Mouse (Mus musculus): ENCODE measurements around the gene Pus10.
A peak's percentile ranks its signal among the peaks of the same experiment; 100 is the strongest.

The Pus10 gene

DNA sequence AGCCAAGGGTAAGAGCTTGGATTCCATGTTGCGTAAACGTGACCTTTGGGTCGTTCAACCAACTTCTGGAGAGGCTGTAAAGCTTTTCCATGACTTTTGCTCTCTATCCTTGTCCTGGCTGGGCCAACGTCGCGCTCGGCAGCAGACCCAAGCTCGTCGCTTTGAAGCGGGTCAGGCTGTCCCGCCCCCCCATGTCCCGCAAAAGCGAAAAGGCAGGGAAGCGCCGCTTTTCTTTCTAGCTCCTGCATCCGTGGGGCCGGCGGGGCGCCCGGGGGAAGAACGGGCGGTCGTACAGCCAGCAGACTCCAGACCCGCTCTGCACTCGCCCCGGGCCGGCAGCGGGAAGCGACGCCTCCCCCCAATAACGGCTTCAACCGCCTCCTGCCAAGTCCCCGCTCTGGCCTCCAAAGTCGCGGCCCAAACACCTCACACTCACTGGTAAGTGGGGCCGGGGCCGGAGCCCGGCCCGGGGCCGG, at the start of gene Pus10:
Gene Pus10, plus strand, starts transcription at position 364 of the 476 bp plus-strand sequence.
- no peak for DNase-seq (ENCODE audit: low spot score)

DNA sequence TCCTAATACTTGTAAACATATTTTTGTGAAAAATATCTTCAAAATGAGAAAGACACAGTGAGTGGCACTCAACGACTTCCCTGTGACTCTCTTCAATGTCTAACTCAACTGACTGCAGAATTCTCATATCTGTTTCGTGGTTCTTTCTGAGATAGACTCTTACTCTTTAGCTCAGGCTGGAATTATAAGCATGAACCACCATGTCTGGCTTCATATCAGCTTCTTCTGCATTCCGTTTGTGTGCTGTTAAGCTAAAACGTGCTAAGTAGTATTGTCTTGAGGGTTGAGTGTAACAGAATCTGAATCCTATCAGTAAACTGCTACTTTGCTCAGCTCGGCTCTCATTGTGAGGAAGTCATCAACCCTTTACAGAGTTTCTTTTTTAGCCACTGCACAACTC, 46.5 kb upstream of the Pus10 start:
- DNase-seq (ENCODE audit: low spot score), result no peak

DNA sequence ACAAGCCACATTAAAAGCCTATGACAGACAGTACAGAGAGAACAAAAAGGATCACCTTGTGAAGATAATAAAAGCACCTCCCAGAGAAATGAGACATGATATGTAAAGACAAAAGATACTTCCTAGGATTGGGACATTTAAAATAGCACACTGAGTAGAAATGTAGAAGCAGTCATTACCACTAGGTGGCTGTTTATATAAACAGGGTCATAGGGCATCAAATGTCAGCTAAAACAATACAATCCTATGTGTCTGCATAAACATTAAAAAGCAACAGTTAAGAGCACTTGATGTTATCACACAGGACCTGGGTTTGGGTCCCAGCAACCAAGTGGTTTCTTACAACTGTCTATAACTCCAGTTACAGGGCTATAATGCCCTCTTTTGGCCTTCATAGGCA, 34.8 kb upstream of the Pus10 start:
- DNase-seq (ENCODE audit: low spot score), result peak; percentile 22

DNA sequence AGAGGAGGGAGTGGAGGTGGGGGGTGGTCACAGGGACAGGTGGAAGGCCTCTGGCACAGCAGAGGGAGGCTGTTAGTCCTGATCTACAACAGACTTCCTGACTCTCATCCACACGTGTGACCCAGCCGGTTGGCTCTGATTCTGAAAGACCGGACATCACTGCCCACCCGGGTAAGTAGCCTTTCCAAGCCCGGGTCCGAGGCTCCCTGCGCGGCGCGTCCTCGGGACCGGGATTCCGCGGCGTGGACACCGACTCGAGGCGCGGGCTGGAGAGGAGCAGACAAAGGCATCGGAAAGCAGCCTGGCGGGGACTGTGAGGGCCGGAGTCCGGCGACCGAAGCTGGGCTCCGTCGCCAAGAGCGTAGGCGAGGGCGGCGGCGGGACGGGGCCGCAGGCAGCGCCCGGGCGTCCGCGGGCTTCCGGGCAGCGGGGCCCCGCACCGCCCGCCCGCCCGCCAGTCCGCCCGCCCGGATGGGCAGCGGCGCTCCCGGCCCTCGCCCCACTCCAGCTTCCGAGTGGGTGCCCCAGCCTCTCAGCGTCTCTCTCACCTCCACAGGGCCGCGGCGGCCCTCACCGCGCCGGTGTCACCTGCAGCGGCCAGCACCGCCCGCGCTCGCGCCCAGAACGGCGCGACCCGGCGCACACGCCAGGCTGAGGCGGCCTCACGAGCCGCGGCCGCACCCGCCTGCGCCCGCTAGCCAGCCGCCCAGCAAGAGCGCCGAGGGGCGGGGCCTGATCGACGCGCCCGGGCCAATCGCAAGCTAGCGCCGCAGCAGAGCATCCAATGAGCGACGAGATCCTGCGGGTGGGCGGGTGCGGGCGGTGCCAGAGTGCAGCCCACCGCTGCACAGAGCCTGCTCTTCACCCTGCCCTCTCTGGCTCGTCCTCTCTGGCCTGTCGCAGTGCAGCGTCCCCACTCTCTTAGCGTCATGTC, 32.3 kb upstream of the Pus10 start, which contains the start of gene 0610010F05Rik:
Gene 0610010F05Rik, minus strand, starts transcription at position 695 of the 934 bp plus-strand sequence.
- peak; percentile 97 for DNase-seq (ENCODE audit: low spot score)

DNA sequence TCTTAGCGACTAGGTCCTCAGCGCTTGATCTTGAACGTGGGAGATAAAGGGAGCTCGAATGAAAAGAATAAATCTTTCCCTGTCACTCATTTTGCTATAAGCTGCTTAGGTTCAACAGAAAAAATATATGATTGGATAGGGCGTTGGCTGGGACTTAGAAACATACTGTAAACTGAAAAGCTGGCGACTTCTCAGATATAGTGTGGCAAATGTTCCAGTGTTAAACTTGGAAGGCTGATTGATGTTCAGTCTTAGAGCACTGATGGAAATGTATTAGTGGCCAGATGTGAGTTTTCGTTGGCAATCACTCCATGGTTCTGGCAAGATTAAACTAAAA, 31.6 kb upstream of the Pus10 start:
- DNase-seq (ENCODE audit: low spot score), result no peak

DNA sequence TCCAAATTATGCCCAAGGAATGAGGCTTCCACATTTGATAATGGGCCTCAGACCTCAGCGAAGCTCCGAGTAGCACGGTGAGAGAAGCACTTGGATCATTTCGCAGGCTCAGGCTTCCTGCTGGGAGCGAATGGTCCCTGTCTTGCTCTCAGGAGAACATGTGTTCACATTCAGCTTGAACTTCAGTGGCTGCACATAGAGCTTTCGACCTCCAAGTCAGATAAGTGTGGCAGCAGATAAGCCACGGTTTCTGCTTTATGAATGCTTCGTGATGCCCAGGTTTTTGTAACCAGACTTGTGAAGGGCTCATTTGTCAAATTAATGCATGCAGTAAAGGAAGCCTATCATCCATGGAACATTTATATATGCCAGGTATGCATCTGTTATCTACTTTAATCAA, 30.9 kb upstream of the Pus10 start:
- no peak for DNase-seq (ENCODE audit: low spot score)

DNA sequence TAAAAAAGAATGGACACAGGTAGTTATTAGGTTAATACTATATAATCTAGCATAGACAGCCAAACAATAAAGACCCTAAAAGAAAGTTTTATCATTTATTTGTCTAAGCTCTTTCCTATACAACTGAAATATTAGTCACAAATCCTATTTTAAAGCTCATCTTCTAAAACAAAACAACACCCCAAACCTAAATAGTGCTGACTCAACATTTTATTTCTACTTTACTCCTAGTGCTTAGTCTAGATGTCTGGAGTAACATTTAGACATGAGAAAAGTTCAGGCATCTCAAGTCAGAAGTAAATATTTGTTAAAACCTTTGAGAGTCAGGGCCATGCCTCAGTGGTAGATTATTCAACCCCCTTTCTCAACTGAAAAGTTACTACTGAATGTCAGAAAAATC, 18.0 kb upstream of the Pus10 start:
- DNase-seq (ENCODE audit: low spot score), result no peak

DNA sequence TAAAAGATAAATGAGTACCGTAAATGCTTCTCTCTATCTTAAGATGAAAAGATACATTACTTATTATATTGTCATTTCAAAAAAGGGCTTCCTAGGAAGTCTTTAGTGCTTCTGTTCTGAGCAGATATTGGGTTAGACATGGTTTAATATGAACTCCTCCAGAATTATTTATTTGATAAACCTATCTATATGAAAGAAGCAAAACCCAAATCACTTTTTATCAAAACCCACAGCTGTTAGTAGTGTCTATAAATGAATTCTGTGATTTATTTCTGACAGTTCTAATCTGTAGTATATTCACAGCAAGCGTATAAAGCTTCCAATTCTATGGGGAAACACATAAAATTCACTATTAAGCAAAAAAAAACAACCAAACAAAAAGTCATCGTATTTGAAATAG, 17.6 kb upstream of the Pus10 start:
- DNase-seq (ENCODE audit: low spot score), result no peak

DNA sequence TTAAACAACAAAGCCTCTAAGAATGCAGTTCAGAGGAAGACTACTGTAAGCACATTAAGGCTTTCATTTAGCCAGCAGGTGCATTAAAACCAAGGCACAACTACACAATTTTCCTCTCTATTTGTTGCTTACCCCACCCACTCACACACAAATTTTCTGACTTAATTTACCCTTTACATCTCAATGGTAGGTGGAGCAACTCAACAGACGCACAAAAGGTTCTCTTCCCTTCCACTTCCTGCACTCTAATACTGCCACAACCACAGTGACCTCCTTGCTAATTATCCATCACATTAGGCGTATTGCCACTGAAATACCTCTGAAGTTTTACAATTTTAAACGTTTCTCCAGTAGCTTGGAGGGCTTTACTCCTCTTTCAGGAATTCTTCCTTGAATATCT, 11.8 kb upstream of the Pus10 start:
- no peak for DNase-seq (ENCODE audit: low spot score)

DNA sequence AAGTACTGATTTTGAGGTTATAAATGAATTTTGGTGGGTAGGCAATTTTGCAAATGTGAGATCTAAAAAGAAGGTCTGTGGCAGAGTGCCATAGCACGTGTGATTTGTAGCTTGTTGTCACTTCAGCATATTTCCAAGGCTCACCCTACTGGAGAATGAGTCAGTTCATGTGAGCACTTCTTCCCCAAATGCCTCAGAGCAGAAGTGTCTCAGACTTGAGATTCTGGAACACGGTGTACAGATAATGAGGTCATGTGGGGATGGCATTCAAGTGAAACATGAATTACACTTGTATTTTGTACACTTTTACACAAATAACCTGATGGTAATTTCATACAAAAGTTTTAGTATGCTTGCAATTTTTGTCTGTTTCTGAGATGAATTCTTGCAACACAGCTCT, 7.7 kb upstream of the Pus10 start:
- no peak for DNase-seq (ENCODE audit: low spot score)

DNA sequence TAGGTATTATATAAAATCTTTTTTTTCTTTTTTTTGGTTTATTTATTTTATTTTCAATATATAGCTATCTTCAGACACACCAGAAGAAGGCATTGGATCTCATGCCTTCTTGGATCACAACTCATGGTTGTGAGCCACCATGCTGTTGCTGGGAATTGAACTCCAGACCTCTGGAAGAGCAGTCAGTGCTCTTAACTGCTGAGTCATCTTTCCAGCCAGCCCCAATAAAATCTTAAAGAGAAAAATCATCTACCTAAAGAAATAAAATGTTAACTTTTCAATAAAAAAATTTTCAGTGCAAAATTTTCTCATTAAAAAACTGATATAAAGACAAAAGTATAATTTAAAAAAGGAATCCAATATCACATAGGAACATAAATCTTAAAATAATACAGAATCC, 1.2 kb upstream of the Pus10 start:
- no peak for DNase-seq (ENCODE audit: low spot score)

DNA sequence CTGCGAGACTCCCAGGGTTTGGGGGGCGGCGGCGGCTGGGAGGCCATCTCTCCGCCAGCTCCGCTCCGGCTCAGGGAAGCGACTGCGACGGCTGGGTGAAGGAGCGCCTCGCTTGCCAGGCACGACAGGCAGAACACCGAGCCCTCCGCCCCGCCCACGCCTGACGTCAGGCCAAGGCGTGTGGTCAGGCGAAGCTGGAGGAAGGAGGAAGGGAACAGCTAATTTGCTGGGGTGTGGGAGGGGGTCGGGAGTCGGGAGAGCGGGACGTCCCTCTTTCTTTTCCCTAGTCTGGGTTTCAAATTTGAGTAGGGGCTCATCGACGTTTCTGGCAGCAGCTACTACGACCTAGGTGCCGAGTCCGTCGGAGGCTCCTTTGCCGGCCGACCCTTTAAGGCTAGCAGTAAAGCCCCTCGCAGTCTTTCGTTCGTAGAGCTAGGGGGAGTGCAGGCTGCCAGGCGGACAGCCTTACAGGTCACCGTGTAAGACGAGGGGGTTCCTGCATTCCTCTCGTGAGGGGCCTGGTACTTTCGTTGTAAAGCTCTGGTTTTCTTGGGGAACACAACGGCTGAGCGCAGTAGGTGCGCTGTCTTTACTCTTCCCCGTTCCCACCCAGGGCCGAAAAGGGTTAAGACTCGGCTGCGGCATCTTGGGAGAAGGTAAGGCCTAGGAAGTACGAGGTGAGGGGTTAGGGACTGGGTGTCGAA, 476 bp downstream of the Pus10 start, which contains the start of gene Pex13:
Gene Pex13, minus strand, starts transcription at position 162 of the 704 bp plus-strand sequence.
- DNase-seq (ENCODE audit: low spot score), result peak; percentile 96

DNA sequence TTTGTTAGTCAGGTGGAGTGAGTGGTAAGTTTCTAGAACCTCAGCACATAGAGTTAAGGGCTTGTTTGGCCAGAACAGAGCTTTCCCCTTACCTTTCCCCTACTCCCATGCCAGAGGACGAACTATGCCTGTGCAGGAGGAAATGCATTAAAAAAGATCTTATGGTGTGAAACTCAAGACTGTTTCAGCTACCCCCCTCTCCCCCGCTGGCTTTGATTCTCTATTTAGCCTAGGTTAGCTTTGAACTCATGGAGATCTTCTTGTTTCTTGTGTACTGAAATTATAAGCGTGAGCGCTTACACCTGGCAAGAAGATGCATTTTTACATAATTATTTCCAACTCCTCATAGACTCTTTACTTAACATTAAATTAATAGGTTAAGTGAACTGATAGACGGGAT, 1.1 kb downstream of the Pus10 start:
- DNase-seq (ENCODE audit: low spot score), result no peak

DNA sequence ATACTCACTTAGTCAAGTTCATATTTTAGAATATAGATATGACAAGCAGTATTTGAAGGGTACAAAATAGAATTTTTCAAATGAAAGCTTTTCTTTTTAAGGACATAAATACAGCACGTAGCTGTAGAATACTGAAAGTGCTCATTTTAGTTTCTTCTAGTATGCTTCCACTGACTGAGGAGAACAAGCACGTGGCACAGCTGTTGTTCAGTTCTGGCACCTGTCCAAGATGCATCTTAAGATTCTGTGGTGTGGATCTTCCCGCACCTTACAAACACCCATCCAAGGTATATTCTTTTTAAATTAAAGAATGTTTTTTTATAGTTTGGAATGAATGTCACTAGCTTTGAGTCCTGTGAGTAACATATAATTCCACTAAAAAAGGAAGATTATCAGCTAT, 1.7 kb downstream of the Pus10 start:
- DNase-seq (ENCODE audit: low spot score), result no peak

DNA sequence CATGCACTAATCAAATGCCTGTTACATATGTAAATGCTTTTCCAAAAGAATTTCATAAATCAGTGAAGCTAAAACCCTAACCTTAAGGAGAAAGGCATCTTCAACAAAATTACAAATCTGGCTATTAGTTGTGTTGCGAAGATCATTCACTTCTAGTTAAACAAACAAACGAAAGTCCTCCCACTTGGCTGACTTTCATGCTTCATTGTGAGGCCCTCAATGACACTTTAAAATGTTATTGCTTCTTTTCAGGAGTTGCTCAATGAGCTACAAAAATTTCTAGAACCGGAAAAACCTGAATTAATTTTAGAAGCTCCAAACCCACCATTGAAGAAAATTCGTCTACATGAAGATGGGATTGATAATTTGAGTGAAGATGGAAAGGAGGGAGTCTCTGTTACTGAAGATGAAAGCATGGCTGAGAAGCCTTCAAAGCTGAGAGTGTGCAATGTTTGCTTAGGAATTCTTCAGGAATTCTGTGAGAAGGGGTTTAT, 6.8 kb downstream of the Pus10 start:
- no peak for DNase-seq (ENCODE audit: low spot score)

DNA sequence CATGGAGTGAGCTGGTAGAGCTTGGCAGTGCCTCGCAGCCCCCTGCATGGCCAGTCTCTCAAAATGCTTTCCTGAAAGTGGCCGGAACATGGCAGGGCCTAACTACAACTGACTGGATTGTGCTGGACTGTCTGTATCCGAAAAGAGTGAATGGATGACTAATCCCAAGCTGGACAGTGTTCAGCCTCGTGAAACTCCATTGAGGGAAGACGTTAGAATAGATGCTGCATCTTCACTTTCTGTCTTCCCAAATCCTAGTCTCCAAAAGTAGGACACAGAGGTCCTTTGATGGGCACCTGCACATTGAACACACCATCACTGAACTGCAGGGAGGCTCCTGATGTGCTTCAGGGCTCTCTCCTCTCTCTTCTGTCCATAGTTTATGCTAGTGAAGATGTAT, 10.6 kb downstream of the Pus10 start:
- no peak for DNase-seq (ENCODE audit: low spot score)

DNA sequence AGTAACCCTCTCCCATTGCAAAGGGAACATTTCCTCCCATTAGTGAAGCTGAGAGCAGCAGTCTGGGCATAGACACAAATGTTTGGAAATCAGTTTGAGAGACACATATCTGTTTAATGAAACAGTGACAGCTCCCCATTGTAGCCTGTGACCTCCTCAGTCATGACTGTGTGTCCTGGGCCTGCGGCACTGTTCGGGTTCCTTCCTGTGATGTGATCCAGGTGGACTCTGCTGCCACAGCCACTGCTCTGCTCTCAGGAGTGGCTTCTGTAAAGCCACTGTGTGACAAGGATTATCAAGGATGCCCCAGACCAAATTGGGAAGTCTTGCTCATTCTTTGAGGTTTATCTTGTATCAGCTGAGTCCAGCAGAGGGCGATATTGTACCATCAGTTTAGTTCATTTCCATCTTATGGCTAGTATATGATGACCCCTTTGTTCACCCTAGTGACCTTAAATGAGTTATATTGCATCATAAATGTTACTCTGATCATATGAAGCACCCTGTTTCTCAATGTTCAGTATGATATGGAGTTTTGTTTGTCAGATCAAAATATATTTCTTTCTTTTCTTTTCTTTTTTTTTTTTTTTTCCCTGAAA, 13.7 kb downstream of the Pus10 start:
- peak; percentile 90 for DNase-seq (ENCODE audit: low spot score)

DNA sequence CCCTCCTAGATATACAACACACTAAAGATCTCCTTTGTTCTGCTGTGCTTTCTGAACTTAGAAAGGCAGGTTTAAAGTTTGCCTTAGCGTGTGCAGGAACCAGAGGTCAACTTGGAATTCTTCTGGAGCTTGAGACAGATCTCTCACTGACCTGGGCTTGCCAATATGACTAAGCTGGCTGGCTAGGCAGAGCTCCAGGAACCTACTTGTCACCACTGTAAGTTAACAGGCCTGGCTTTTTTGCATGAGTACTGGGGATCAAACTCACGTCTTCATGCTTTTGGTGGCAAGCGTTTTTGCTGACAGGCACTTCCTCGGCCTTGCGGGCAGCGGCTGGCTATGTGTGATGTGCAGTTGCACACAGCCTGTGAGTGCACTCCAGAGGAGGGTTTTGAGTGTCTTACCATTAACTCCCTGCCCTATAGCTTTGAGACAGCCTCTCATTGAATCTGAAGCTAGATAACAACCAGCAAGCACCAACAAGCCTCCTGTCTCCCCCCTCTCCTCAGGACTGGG, 15.0 kb downstream of the Pus10 start:
- no peak for DNase-seq (ENCODE audit: low spot score)

DNA sequence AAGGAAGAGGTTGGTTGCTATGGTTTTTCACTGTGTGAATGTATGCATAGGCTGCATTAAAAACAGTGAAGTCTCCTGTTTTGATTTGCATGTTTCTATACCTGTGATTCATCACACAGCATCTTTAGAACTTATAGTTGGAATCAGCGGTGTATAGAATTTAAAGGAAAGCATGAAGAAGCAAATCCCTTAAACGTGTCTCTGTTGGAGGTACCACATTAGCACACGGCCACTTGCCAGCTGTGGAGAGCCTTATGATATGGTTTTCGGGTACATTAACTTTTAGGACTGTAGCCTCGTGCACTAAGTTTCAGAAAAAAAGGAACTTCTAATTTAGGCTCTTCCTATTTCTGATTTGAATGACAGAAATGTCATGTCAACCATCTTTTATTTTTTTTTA, 17.1 kb downstream of the Pus10 start:
- DNase-seq (ENCODE audit: low spot score), result no peak

DNA sequence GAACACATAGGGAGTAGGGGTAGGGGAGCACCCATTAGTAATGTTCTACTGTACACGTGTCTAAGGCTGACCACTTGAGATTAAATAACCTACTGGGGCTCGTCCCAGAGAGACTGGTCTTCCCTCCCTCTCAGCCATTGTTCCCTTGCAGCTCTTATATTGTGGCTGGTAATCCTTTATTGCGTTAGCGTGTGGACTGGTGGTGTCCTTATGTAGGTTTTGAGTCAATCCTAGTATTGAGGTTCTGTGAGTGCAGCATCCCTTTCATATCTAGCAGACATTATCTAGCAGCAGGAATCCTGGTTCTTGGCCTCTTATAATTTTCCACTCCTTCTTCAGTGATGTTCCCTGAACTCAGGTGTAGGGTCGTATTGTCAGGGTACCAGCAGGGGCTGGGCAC, 21.2 kb downstream of the Pus10 start:
- DNase-seq (ENCODE audit: low spot score), result no peak

DNA sequence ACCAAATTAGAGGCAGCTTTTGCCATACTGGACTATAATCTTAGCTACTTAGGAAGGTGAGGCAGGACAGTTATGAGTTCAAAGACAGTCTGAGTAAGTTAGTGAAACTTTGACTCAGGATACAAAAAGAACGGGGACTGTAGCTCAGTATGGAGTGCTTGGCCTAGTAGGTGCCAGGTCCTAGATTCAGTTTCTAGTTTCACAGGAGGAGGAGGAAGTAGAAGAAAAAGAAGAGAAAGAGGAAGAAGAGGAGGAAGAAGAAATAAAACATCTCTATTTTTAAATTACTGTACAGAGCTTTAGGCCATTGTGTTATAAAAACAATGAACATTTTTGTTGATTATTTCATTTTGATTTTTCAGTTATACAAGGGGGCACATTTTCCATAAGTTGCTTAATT, 22.6 kb downstream of the Pus10 start:
- no peak for DNase-seq (ENCODE audit: low spot score)

DNA sequence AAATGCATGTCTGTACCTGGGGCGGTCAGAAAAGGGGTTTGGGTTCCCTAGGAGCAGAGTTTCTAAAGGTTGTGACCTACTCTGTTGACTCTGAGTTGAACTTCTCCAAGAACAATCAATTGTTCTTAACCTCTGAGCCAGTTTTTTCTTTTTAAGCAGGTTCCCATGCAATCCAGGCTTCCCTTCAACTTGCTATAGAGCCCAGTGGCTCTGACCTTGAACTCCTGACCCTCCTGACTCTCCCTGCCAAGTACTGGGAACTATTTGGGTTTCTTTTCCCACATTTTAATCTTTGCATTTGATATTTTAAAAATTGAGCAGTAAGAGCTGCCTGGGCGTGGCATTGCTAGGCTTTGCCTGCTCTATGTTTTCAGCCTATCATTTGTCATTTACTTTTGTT, 27.8 kb downstream of the Pus10 start:
- DNase-seq (ENCODE audit: low spot score), result no peak
